Mouse (Mus musculus) midbrain, embryonic 13.5 days (tissue): ENCODE measurements at regions not wholly inside any gene's neighbourhood (a gene's known extent, or its start where the extent isn't known, plus 50 kb on each side); places are given as distances from the start of the nearest gene placed in this dataset.

ENCODE experiments used
- ATAC-seq: fragments of 200-750 bp; cut with Nextera tagmentation; 2 replicates; pipeline ENCODE4 v1.8.0; 2017; ENCODE audit warnings: mild to moderate bottlenecking, moderate TSS enrichment, moderate library complexity
- H3K27ac ChIP-seq: fragments of 300-500 bp; sonication (generic); 2 replicates; pipeline ENCODE4 v1.5.1; 2015; ENCODE audit warnings: inconsistent platforms, mild to moderate bottlenecking, moderate library complexity
- H3K27me3 ChIP-seq: fragments of 300-500 bp; sonication (generic); 2 replicates; pipeline ENCODE4 v1.6.1; 2015; ENCODE audit warnings: mild to moderate bottlenecking, inconsistent platforms
- H3K36me3 ChIP-seq: fragments of 300-500 bp; sonication (generic); 2 replicates; pipeline ENCODE4 v1.6.1; 2015; ENCODE audit warnings: mild to moderate bottlenecking, inconsistent platforms
- H3K4me1 ChIP-seq: fragments of 300-500 bp; sonication (generic); replicated peaks from 2 replicates; pipeline ENCODE4 v1.6.1; 2015; ENCODE audit warnings: inconsistent platforms
- H3K4me2 ChIP-seq: fragments of 300-500 bp; sonication (generic); replicated peaks from 2 replicates; pipeline ENCODE4 v1.6.1; 2015; ENCODE audit warnings: moderate library complexity, mild to moderate bottlenecking, inconsistent platforms
- H3K4me3 ChIP-seq: fragments of 300-500 bp; sonication (generic); replicated peaks from 2 replicates; pipeline ENCODE4 v1.5.1; 2015; ENCODE audit warnings: mild to moderate bottlenecking, inconsistent platforms
- H3K9ac ChIP-seq: fragments of 300-500 bp; sonication (generic); replicated peaks from 2 replicates; pipeline ENCODE4 v1.6.1; 2015; ENCODE audit warnings: mild to moderate bottlenecking, inconsistent platforms
- H3K9me3 ChIP-seq: fragments of 300-500 bp; sonication (generic); 2 replicates; pipeline ENCODE4 v1.6.1; 2016; ENCODE audit warnings: mild to moderate bottlenecking, inconsistent platforms
- WGBS: fragments of 180-500 bp; shearing (Covaris S2); methylation state at CpG from one replicate; pipeline ENCODE4 v1.1.7; 2015; 5-methylcytosine and 5-hydroxymethylcytosine counted together

GRCm38 (mm10) chr4:72469236-72469875 is 268.6 kb upstream of the Tle1 start:
- ATAC-seq: no peak
- Histone ChIP-seq H3K9ac (no peak overlapping the region), H3K27ac (no peak overlapping the region), H3K4me3 (no peak overlapping the region), H3K36me3 (no peaks in the 10 kb centered on the region), H3K27me3 (no peaks in the 10 kb centered on the region), H3K9me3 (no peaks in the 10 kb centered on the region), H3K4me1 (no peaks in the 10 kb centered on the region), H3K4me2 (no peak overlapping the region)
- WGBS: 64% methylated on average over 1 of the region's 1 CpGs

DNA sequence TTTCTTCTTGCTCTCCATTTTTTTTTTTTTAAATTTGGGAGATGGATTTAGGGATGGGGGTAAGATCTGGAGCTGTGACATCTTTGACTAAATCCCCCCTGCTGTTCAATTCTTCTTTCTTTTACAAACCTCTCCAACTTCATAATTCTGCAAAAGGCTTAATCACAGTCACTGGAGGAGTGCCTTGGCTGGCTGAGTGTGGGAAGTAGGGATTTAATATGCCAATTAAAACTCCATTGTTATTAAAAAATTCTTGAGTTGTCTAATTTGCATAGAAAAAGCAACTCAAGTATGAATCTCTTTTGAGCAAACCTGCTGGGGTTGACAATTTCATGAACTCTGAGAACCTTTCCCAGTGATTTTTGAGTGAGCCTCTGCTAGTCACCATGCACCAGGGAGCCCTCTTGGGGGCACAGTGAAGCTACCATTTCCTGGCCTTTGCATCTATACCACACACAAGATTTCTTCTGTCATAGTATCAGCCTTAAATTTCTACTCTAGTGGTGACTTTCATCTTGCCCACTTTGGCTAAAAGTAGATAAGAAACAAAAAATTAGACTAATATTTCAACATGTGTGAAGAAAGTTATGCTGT is 243.6 kb upstream of the Tle1 start:
- Histone ChIP-seq H3K4me1 (no peaks in the 10 kb centered on the region), H3K4me2 (no peak overlapping the region), H3K9me3 (no peaks in the 10 kb centered on the region), H3K27me3 (no peaks in the 10 kb centered on the region), H3K27ac (no peak overlapping the region), H3K9ac (no peak overlapping the region), H3K36me3 (no peaks in the 10 kb centered on the region), H3K4me3 (no peak overlapping the region)
- peak; percentile 48; the same call in 1 of the 2 replicates for ATAC-seq

DNA sequence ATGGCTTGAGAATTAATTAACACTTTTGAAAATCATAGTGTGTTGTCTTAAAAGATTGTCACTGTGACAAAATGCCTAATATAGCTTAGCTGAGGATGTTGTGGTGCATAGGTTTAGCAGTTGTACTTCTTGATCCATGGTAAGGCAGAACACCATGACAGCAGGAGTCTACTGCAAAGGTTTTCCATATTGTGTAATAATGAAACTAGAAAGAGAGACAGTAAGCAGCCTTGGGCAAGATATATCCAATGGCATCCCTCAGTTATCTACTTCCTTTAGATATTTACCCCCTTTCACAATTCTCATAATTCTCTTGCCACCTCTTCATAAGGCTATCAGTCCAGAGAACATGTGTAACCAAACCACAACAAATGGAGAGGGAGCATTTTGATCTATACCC is 236.6 kb upstream of the Tle1 start:
- H3K4me3 ChIP-seq: no peak overlapping the region
- no peaks in the 10 kb centered on the region for H3K36me3 ChIP-seq
- no peak overlapping the region for H3K27ac ChIP-seq
- H3K4me1 ChIP-seq: no peaks in the 10 kb centered on the region
- ATAC-seq: no peak
- H3K9me3 ChIP-seq: no peaks in the 10 kb centered on the region
- no peaks in the 10 kb centered on the region for H3K27me3 ChIP-seq
- H3K4me2 ChIP-seq: no peak overlapping the region
- no peak overlapping the region for H3K9ac ChIP-seq

DNA sequence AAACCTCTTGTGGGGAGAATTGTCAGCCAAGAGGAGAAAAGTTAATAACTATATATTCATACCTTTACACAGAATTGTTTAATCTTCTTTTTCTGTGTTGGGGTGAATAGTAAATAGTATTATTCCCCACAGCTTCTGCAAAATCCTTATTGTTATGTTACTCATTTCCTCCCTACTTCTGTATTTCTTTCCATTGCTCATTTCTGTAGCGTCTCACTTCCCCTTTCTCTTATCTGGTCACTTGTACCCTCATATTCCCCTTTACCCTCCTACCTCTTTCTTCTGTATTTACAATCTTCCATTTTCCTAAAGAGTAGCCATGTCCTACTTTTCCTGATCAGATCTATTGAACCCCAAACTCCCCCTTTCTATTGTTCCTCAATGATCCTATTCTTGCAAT is 224.6 kb upstream of the Tle1 start:
- H3K27me3 ChIP-seq: no peaks in the 10 kb centered on the region
- H3K4me2 ChIP-seq: no peak overlapping the region
- no peak for ATAC-seq
- H3K27ac ChIP-seq: no peak overlapping the region
- no peaks in the 10 kb centered on the region for H3K36me3 ChIP-seq
- no peak overlapping the region for H3K4me3 ChIP-seq
- H3K4me1 ChIP-seq: no peaks in the 10 kb centered on the region
- H3K9me3 ChIP-seq: no peaks in the 10 kb centered on the region
- WGBS: 89% methylated on average over 1 of the region's 1 CpGs
- H3K9ac ChIP-seq: no peak overlapping the region

GRCm38 (mm10) chr4:72412100-72412788 is 211.5 kb upstream of the Tle1 start:
- no peak overlapping the region for H3K4me3 ChIP-seq
- H3K27me3 ChIP-seq: no peaks in the 10 kb centered on the region
- no peak for ATAC-seq
- 93% methylated on average over 8 of the region's 8 CpGs for WGBS
- H3K9me3 ChIP-seq: no peaks in the 10 kb centered on the region
- no peak overlapping the region for H3K4me2 ChIP-seq
- no peak overlapping the region for H3K9ac ChIP-seq
- H3K27ac ChIP-seq: no peak overlapping the region
- H3K4me1 ChIP-seq: no peaks in the 10 kb centered on the region
- H3K36me3 ChIP-seq: no peaks in the 10 kb centered on the region

- Histone ChIP-seq H3K4me1 (no peaks in the 10 kb centered on the region), H3K4me2 (no peak overlapping the region), H3K27me3 (no peaks in the 10 kb centered on the region), H3K36me3 (no peaks in the 10 kb centered on the region), H3K9me3 (no peaks in the 10 kb centered on the region), H3K4me3 (no peak overlapping the region), H3K9ac (no peak overlapping the region), H3K27ac (no peak overlapping the region)
- no peak for ATAC-seq
- WGBS: 95% methylated on average over 3 of the region's 3 CpGs
Measured at GRCm38 (mm10) chr4:72411343-72411742, 210.6 kb upstream of the Tle1 start.

DNA sequence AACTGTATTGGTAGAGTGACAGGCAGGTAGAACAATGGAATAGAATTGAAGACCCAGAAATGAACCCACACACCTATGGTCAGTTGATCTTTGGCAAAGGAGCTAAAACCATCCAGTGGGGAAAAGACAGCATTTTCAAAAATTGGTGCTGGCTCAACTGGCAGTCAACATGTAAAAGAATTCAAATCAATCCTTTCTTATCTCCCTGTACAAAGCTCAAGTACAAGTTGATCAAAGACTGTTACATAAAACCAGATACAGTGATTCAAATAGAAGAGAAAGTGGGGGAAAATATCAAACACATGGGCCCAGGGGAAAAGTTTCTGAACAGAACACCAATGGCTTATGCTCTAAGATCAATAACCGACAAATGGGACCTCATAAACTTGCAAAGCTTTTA is 200.0 kb upstream of the Tle1 start:
- ATAC-seq: no peak
- H3K36me3 ChIP-seq: no peaks in the 10 kb centered on the region
- H3K4me3 ChIP-seq: no peak overlapping the region
- H3K4me2 ChIP-seq: no peak overlapping the region
- no peak overlapping the region for H3K9ac ChIP-seq
- H3K4me1 ChIP-seq: no peaks in the 10 kb centered on the region
- 97% methylated on average over 1 of the region's 1 CpGs for WGBS
- H3K27me3 ChIP-seq: no peaks in the 10 kb centered on the region
- no peak overlapping the region for H3K27ac ChIP-seq
- H3K9me3 ChIP-seq: no peaks in the 10 kb centered on the region

DNA sequence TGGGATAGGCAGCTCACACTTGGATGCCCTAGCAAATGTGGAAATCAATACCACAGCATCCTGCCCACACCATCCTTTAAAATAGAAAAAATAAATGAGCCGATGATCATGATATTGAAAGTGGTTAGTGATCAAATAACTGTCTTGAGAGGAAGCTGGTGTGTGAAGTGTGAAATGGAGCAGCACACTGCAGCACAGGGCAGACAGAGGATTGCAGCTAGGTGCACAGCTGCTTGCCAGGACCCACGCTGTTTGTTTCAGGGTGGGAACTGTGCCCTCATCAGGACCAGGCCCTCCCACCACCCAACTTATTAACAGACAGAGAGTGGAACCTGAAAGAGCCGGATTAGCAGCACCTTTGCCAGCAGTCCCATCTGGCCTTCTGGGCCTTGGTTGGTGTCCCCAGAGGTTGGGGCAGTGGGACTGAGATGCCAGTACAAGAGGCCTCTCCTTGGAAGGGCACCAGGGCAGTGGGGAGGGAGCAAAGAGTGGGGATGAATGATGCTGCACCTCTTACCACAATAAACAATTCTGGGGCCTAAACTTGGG is 191.2 kb upstream of the Tle1 start:
- no peaks in the 10 kb centered on the region for H3K4me1 ChIP-seq
- 0 out of 2 replicates have a peak, but pooled peaks have one; percentile 37 for ATAC-seq
- H3K4me3 ChIP-seq: no peak overlapping the region
- no peak overlapping the region for H3K27ac ChIP-seq
- 72% methylated on average over 3 of the region's 3 CpGs for WGBS
- no peaks in the 10 kb centered on the region for H3K9me3 ChIP-seq
- H3K36me3 ChIP-seq: no peaks in the 10 kb centered on the region
- H3K4me2 ChIP-seq: no peak overlapping the region
- no peak overlapping the region for H3K9ac ChIP-seq
- peaks cover 42% of the 10 kb centered on the region for H3K27me3 ChIP-seq

DNA sequence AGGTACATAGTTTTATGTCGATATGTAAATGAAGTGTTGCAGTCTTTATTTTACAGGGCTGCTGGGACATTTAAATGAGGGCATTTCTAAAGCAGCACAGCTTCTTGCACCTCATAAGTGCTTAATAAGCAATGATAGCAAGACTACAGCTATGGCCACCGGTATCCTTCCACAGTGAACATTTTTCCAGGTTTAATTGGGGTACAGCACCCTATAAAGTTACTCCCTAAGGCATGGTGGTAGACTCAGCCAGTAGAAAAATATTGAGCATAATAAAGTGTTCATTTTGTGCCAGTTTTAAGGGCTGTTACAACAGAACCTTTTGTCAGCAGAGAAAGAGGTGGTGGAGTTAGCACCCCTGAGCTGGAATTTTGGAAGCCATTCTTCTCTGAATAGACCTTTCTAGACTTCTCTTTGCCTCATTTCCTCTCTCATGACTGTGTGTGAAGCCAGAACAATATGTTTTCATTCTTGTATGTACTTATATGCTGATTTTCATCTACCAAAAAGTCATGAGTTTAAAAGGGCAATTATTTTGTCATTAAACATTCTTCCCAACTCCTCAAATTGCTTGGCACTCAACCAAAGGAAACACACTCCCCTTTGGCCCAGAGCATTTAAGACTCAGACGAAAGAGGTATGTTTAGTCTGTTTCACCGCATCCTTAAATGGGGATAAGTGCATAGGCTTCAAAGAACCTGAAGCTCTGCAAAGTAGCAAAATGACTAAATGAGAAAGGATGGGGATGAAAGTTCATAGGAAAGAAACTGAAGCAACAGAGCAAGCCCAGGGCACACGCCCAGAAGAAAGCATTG is 189.3 kb upstream of the Tle1 start:
- H3K27ac ChIP-seq: no peak overlapping the region
- H3K9me3 ChIP-seq: no peaks in the 10 kb centered on the region
- H3K4me2 ChIP-seq: no peak overlapping the region
- H3K4me1 ChIP-seq: peaks cover 12% of the 10 kb centered on the region
- no peaks in the 10 kb centered on the region for H3K36me3 ChIP-seq
- no peak overlapping the region for H3K9ac ChIP-seq
- WGBS: 79% methylated on average over 5 of the region's 5 CpGs
- H3K27me3 ChIP-seq: peaks cover 42% of the 10 kb centered on the region
- ATAC-seq: no peak
- H3K4me3 ChIP-seq: no peak overlapping the region

DNA sequence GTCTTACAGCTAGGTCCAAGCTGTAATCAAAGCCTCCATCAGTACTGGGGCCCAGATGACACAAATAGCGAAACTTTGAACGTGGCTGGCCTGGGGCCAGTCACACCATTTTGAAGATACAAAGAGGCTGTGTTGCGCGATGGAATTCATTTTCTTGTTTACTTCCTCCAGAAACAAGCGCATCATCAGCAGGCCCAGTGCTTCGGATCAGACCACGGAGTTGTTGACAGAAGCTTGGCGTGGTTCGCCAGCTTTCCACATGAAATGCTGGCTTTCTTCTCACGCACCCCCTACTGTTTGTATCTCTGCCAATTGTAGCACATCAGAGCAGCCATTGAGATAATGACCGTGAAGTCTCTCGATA is 184.2 kb upstream of the Tle1 start:
- ATAC-seq: peak; percentile 91
- Histone ChIP-seq H3K4me3 (no peak overlapping the region), H3K4me2 (peak overlapping the region; percentile 37), H3K9ac (no peak overlapping the region), H3K9me3 (no peaks in the 10 kb centered on the region), H3K27me3 (peaks cover 27% of the 10 kb centered on the region), H3K4me1 (peaks cover 61% of the 10 kb centered on the region), H3K27ac (peak overlapping the region; percentile 27), H3K36me3 (no peaks in the 10 kb centered on the region)
- WGBS: 5% methylated on average over 12 of the region's 12 CpGs

- Histone ChIP-seq H3K27ac (peak overlapping the region; percentile 27), H3K4me3 (no peak overlapping the region), H3K9me3 (no peaks in the 10 kb centered on the region), H3K36me3 (no peaks in the 10 kb centered on the region), H3K4me1 (peaks cover 61% of the 10 kb centered on the region), H3K4me2 (peak overlapping the region; percentile 37), H3K27me3 (peaks cover 27% of the 10 kb centered on the region), H3K9ac (no peak overlapping the region)
- ATAC-seq: peak; percentile 57
- 16% methylated on average over 5 of the region's 5 CpGs for WGBS
Measured at GRCm38 (mm10) chr4:72384259-72384900, 183.7 kb upstream of the Tle1 start.
